Mouse (Mus musculus) MEL-GATA-1-ER (cell line): ENCODE measurements around the gene Nfe2l2.

ENCODE experiments used
- DNase-seq: peaks from one replicate; pipeline ENCODE4 v3.0.0-alpha.2; 2012; ENCODE audit warnings: low read depth; ENCODE audit errors: extremely low read depth

Nfe2l2 gene

DNA sequence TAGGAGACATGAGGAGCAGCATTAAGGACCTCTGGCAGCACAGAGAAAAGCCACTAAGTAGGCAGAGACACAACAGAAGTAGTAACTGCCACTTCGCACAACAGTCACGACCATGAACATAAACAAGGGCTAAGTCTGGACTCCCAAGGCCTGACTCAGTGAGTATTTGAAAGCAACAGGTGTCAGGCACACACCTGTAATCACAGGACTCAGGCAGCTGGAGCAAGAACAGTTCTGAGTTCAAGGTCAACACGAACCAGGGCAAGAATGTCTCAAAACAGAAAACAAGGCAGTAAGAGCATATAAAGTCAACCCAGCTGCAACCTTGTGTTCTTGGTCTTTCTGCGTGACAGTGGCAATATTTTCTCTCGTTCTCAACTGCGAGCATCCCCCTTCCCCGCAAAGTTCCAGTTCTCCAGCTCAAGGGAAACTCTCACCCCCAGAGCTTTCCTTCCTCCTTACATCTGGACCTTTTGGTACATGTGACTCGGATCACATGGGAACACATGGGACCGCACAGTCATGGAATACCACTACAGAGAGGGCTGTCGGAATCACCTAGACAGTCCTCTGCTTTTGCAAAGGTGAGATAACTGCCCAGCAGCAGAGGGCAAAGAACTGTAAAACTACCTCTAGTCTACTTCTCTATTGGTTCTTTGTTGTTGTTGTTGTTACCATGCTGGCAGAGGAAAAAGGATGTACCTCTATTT is 17.2 kb downstream of the Nfe2l2 start:
- no peak for DNase-seq

DNA sequence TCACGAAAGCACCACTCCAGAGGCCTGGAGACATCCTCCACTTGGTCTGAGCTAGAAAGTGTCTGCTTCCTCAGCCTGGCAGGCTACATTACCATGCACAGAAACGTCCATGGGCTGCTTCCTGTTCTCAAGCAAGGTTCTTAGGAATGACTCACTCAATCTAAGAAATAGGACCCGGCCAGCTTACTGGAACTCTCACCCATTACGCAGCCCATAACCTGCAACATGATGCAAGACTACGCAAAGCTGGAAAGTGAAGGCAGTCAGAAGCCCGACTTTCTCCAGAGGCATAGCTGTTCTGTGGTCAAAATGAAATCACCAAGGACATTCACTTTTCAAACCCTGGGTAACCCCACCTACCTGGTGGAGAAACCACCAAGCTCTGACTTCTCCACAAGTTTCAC is 19.0 kb downstream of the Nfe2l2 start:
- no peak for DNase-seq

DNA sequence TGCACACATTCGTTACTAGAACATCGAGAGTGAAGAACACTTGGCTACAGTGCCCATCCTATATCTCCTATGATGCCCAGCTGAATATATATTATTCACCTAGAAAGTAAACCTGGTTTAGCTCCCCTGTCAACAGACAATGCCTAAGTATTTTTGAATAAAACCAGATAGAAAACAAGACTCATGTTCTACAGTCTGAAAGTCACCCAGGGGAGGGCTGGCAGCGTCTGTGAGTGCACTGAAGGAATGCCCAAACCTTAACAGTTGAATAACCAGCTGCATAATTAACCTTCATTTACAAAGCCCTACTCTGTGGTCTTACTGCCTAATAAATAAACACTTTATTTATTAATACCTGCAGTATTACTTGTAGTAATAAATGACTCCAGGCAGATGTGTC is 19.9 kb downstream of the Nfe2l2 start:
- DNase-seq, result no peak

DNA sequence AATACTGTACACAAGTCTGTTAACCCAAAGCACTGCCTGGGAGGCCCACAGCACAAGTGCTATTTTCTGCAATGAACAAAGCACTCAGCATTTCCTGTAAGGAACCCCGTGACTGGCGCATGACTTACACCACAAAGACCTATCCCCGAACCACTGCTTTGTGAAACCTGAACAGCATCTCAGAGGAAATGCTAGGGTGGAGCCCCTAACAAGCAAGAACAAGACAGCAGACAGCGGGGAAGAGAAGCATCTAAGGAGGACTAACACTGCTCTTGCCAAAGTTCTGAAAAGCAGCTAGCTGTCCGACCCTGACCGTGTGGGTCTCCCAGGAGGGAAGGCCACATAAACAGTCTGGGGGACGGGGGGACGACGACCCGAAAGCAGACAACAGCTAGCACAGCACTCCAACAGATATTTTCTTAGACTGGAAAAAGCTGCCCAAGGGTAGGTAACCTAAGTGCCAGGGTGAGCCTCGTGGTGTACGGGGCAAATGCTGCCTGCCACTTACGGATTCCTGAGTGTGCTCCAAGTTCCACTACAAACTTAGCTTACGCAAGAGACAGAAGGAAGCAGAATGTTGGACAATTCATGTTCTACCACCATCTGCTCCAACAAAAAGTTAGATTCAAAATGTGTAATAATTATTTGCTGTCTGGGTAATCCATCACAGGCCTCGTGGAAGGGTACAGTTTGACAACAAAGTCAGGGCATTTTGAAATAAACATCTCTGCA is 21.3 kb downstream of the Nfe2l2 start:
- DNase-seq, result no peak

DNA sequence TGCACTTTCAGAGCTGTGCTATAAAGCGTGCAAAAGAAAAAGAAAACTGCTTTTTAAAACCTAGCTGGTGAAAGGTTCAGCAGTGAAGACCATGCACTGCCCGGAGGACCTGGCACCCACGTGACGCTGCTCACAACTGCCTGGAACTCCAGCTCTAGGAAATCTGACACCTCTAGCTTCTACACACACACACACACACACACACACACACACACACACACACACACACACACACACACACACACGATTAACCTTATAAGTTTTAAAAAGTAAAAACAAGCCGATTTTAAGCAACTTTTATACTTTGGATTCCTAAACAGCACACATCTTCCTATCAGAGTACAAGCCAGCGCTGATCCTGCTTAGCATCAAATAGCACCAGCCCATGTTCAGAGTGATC is 23.0 kb downstream of the Nfe2l2 start:
- no peak for DNase-seq

DNA sequence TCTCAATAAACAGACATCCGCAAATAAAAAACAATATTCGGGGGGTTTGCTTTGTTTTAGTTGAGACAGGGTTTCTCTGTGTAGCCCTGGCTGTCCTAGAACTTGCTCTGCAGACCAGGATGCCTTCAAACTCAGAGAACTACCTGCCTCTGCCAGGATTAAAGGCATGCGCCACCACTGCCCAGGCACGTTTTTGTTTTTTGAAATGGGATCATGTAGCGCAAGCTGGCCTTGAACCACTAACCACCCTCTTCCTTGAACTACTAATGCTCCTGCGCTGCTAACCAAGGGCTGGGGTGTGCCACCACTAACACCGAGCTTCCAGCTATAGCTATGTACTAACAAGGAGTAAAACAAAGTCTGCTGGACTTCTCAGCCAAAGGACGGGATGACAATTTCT is 24.5 kb downstream of the Nfe2l2 start:
- DNase-seq, result no peak

DNA sequence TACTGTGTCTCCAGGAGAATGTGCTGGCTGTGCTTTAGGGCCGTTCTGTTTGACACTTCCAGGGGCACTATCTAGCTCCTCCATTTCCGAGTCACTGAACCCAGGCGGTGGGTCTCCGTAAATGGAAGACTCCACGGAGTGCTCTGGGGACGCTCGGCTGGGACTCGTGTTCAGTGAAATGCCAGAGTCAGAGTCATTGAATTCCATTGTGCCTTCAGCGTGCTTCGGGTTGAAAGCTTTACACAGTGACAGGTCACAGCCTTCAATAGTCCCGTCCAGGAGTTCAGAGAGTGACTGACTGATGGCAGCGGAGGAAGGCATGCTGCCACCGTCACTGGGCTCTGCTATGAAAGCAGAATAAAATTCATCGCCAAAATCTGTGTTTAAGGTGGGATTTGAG is 27.9 kb downstream of the Nfe2l2 start:
- DNase-seq, result no peak

DNA sequence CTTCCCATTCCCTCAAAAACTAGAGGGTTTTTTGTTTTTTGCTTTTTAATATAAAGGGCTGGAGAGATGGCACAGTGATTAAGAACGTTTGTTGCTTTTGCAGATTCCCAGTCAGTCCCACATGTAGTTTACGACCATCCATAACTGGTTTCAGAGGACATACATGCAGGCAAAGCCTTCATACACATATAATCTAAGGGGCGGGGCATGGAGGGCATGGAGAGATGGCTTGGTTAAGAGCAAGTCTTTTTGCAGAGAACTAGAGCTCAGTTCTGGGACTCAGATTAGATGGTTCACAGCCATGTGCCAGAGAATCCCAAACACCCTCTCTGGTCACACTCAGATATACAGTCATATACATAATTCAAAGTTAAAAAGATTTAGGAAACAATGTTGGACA is 31.9 kb downstream of the Nfe2l2 start:
- no peak for DNase-seq

DNA sequence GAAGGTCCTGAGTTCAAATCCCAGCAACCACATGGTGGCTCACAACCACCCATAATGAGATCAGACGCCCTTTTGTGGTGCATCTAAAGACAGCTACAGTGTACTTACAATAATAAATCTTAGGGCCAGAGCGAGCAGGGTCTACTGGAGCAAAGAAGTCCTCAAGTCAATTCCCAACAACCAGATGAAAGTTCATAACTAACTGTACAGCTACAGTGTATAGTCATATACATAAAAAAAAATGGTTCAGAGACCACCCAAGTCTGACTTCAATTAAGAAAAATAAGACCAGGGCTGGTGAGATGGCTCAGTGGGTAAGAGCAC is 33.1 kb downstream of the Nfe2l2 start:
- no peak for DNase-seq

DNA sequence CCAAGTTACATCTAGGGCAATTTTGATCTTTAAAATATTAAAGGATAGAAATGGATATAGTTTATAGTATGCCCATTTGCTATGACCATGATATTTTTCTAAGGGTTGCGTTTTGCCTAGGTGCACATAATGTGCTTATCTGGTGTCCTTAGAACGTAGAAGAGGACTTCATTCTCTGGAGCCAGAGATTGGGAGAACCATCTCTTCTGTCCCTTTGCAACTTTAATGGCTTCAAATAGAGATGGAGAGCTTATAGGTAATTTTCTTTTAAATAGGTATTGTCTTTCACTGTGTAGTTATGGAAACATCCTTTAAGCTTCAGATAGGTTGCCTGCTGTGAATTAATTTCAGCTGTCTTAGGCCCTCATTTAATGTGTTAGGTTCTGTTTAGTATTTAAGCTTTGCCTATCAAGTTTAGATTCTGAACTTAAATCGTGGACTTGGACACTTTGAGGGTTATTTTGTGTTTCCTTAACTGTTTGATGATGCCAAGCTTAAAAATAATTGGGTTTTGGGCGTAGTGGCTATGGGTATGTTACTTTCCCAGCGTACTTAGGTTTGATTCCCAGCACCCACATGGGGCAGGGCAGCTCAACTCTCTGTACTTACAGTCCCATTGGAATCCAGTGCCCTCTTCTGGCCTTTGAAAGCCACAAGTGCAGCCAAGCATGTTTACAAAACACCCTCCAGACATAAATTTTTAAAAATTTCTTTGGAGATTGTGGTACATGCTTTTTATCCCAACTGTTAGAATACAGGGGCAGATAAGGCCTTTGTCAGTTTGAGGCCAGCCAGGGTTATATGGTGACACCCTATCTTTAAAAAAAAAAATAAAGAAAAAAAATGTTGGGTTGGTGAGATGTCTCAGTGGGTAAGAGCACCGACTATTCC is 33.8 kb downstream of the Nfe2l2 start:
- no peak for DNase-seq

DNA sequence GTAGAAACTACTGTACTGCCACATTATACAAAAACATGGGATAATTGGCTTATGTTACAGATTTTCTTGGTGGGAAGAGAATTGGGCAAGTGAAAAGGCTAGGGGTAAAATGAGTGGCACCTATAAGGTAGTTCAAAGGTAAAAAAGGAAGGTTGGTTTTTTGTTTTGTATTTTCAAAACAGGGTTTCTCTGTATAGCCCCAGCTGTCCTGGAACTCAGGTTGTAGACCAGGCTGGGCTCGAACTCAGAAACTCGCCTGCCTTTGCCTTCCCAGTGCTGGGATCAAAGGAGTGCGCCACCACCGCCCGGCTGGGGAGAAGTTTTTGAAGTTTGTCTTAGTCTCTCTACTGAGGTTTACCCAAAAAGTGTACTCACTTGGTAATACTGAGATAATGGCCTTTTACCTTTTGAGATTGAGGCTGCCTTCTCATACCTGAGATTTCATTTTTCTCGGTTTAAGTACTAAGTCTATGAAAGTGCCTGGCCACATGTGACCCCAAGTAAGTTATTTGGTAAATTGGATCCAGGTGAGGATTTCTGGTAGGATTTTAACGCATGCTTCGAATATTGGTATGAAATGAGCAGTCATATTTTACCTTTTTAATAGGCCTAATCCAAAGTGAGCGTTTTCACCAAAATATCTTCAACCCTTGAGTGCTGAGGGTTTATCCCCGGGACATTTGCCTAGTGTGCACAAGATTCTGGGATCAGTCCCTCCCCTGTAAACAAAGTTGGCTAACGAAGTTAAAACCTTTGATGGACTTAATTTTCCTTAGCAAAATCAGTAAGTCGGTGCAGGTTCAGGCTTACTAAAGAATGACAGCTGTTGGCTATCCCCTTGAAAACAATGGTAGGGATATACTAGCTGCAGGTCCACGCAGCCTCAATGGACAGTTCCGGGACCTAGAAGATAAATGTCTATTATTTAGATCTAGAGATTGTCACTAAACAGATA is 34.7 kb downstream of the Nfe2l2 start:
- DNase-seq, result no peak

DNA sequence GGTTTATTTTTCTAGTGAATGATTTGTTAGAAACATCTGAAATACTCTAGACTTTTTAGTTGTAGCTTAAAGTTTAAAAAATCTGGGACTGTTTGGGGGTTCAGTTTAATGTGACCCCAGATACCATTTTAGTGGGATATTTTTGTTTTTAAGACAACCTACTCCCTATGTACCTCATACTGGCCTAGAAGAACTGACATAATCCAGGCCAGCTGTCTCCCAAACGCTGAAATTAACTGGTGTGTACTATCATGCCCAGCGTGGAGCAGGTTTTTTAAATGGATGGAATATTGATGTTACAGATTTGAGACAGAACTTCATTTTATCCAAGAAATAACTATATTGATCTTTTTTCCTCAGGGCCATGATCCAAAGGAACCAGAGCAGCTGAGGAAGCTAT is 43.3 kb downstream of the Nfe2l2 start:
- no peak for DNase-seq

DNA sequence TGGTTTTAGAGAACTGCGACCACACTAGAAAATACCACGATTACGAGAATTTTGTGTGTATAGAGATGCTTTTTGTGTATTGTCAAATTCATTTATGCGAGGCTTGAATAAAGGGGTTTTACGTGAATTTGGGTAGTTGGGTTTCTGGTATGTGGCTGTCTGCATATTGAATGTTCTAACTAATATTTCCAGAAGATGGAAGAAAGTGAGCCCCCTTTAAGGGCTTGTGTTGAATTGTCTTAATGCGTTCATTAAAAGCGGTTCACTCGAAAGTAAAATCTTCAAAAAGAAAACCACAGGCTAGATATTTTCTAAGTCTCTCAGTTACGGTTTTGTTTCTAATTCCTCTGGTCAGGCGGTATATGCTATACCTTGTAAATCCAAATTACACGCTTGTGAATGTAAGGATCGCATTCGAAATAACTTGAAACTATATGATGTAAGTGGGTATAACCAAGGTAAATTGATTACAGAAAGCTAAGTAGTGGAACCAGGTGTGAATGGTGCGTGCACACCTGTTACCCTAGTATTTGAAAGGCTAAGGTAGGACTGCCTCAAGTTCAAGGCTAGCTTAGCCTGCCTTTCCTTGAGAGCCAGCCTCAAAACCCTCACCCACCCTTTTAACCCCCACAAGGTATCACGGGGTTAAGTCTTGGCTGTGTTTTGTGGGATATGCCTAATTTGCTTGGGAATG is 44.0 kb downstream of the Nfe2l2 start:
- no peak for DNase-seq

DNA sequence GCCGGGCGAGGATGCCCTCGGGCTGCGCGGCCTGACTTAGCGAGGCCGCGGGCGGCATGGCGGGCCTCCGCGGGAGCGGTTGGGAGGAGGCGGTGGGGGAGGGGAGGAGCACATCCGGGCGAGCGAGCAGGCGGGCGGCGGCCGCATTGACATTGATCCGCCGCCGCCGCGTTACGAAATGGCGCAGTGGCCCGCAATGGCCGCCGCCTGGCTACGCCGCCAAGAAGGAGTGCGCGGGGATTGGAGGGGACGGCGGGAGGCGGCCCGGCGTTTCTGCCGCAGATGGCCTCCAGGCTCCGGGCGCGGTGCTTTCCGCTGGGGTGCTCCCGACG is 44.8 kb downstream of the Nfe2l2 start:
- DNase-seq, result no peak

DNA sequence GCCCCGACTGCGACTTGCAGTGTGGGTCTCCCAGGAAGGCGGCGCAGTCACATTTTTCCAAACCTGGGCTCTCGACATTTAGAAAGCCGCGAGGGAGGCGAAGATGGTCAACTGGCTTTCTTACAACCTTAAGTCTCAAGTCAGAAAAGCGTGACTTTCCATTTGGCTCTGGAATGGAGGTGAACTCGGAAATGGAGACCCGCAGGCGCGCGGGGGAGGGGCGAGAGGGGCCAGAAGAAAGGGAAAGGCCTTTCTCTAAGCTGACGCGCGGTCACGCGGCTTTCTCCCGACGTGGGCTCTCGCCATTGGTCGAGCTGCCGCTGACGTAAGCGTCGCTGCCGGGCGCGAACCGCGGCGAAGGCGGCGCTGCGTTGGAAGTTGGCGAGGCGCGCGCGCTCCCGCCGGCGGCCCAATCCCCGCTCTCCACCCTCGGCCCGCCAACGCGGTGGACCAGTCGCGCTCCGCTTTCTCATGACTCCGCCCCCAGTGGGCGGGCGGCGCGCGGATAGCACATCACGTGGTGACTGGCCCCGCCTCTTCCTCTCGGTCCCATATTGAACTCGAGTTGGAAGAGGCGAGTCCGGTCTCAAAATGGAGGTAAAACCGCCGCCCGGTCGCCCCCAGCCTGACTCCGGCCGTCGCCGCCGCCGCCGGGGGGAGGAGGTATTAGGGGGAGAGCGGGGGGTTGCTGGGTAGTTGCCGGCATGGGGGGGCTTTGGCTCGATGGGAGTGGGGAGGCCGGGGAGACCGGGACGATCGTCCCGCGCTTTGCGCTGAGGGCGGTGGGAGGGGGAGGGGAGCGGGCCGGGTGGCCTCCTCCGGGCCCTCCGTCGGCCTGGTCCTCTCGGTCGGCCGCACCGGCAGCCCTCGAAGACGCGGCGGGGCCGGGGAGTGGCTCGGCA is 45.5 kb downstream of the Nfe2l2 start, which contains the start of gene Hnrnpa3:
TSS of gene Hnrnpa3 (plus strand) at position 535 of the 902 bp plus-strand sequence.
- peak; percentile 84 for DNase-seq

DNA sequence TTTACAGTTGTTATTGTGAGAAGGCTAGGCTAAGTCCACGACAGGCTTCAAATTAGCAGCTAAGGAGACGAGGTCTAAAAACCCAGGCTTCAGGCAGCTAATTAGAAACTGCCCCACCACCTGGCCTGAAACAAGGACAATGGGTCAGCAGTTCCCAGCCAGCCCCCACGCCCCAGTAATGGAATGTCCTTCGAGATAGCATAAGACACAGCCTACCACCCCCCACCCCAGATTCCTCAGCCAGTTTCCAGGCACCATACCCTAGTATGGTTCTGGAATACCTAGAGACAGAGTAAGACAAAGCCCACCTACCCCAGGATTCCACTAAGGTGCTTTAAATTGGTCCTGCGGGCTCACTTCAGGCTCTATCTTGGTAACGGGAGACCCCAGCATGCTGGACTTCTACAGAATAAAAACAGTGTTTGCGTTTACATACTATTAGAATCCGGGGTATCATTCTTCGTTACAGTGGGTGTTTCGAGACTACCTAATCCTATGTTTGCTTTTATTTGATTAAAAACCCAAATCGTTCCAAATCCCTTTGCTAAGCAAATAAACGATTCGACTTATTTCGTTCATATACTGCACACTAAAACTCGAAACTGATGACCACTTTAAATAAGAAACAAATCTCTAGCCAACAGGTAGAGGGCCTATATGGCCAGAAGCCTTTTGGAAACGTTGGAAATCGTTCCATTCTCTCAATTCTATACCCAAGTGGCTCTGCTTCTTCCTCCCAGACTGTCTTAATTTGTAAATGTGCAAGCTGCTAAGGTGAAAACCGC is 46.3 kb downstream of the Nfe2l2 start:
- DNase-seq, result no peak

DNA sequence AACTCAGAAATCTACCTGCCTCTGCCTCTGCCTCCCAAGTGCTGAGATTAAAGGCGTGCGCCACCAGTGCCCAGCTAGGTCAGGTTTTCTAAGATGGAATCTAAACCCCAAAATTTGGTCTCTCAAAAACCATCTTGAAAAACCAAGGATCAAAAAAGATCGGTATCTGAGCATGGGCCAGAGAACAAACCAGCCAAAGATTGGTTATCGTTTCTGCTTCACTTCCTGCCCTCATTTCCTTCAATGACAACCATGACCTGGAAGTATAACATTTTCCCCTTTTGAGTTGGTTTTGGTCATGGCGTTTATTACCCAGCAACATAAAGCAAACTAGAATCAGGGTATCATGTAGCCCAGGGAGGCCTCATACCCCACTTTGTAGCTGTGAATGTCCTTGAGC is 47.5 kb downstream of the Nfe2l2 start:
- DNase-seq, result no peak

DNA sequence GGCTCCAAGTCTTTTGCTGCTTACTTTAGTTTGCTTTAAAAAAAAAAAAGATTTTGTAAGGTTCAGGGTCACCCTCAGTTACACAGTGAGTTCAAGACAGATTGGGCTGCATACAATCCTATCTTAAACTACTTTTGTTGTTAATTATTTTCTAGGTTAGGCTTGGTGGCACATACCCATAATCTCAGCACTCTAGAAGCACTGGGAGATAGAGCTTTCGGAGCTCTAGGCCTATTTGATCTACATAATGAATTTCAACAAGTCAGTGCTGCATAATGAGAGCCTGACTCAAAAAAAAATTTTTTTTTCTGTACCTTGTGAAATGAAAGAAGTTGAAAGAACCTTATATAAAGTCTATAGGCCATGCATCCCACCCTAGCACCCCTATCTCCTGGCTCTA is 49.8 kb downstream of the Nfe2l2 start:
- DNase-seq, result no peak

DNA sequence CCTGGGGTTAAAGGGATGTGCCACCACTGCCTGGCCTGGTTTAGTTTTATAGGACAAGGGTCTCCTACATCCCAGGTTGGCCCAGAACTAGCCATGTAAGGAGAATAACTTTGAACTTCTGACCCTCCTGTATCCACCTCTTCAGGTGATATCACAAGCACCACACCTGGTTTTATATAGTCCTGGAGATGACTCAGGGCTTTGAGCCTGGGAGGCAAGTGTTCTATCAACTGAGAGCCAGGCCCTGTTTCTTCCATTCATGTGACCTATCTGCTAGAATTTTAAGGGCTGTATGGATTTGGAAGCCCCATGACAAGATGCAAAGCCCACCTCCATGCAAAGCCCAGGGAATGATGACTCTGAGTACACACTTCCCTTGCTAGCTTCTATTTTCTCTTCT is 51.3 kb downstream of the Nfe2l2 start:
- no peak for DNase-seq
